Mouse (Mus musculus) midbrain, embryonic 16.5 days (tissue): ENCODE measurements around the gene Pum1. TPM values are rescaled to one million over a fixed set of nuclear protein-coding genes. Genes with fewer than 3 reads are reported as not detected.

Experiments
- ATAC-seq: fragments of 200-750 bp; cut with Nextera tagmentation; 2 replicates; pipeline ENCODE4 v1.8.0; 2017; ENCODE audit warnings: moderate TSS enrichment
- H3K27ac ChIP-seq: fragments of 300-500 bp; sonication (generic); 2 replicates; pipeline ENCODE4 v1.5.1; 2014; ENCODE audit warnings: mild to moderate bottlenecking, low read length, mixed read lengths
- H3K27me3 ChIP-seq: fragments of 300-500 bp; sonication (generic); 2 replicates; pipeline ENCODE4 v1.6.1; 2014; ENCODE audit warnings: low read depth, low read length, mixed read lengths; ENCODE audit not compliant: control insufficient read depth, insufficient read depth
- H3K36me3 ChIP-seq: fragments of 300-500 bp; sonication (generic); 2 replicates; pipeline ENCODE4 v1.6.1; 2014; ENCODE audit warnings: mild to moderate bottlenecking, low read length, moderate library complexity, mixed read lengths; ENCODE audit not compliant: control insufficient read depth, insufficient read depth
- H3K4me1 ChIP-seq: fragments of 300-500 bp; sonication (generic); 2 replicates; pipeline ENCODE4 v1.6.1; 2014; ENCODE audit warnings: mild to moderate bottlenecking, low read length, mixed read lengths; ENCODE audit not compliant: control insufficient read depth, insufficient read depth
- H3K4me2 ChIP-seq: fragments of 300-500 bp; sonication (generic); 2 replicates; pipeline ENCODE4 v1.6.1; 2014; ENCODE audit warnings: mild to moderate bottlenecking, low read length, mixed read lengths
- H3K4me3 ChIP-seq: fragments of 300-500 bp; sonication (generic); 2 replicates; pipeline ENCODE4 v1.5.1; 2014; ENCODE audit warnings: low read depth, mild to moderate bottlenecking, low read length, moderate library complexity, mixed read lengths
- H3K9ac ChIP-seq: fragments of 300-500 bp; sonication (generic); 2 replicates; pipeline ENCODE4 v1.6.1; 2014; ENCODE audit warnings: low read depth, low read length, mixed read lengths
- H3K9me3 ChIP-seq: fragments of 300-500 bp; sonication (generic); replicated peaks from 2 replicates; pipeline ENCODE4 v1.6.1; 2014; ENCODE audit warnings: mild to moderate bottlenecking, low read length, mixed read lengths; ENCODE audit not compliant: control insufficient read depth, poor library complexity, severe bottlenecking
- WGBS: fragments of 180-500 bp; shearing (Covaris S2); extraction: QIAGEN DNeasy Blood & Tissue Kit; methylation state at CpG from one replicate; pipeline ENCODE4 v1.1.7; 2014; 5-methylcytosine and 5-hydroxymethylcytosine counted together
- polyA plus RNA-seq: library from polyadenylated mRNA; unstranded; fragments of >200 nt; fragmentation: Nextera tagmentation; extraction: Ambion mirVana; gene quantifications from 2 replicates; pipeline ENCODE4 v1.2.1, GENCODE M21; 2015

The Pum1 gene
- polyA plus RNA-seq, 1 experiment from 2014 or later = 99.4 TPM

DNA sequence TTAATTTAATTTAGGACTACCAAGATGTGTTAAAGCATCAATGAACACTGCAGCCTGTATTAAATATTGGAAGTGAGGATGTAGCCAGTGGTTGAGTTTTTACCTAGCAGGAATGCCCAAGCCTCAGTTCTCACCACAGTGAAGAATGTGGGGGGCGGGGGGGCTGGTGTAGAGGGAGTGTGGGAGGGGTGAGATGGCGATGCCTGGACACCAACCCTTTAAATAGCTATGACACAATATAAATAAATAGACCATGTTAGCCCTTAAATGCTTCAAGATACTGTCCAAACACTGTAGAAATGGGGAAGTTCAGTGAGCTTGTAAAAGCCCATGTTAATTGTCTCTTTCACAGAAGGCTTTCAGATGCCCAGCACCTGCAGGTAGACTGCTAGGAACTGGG lies 96.8 kb downstream of the Pum1 start:
- Histone ChIP-seq H3K36me3 (peaks cover 17% of the 10 kb centered on the region), H3K4me3 (no peak overlapping the region), H3K4me1 (no peaks in the 10 kb centered on the region; the same call in 1 of the 2 replicates), H3K9me3 (no peaks in the 10 kb centered on the region), H3K4me2 (no peak overlapping the region), H3K27me3 (no peaks in the 10 kb centered on the region), H3K9ac (no peak overlapping the region), H3K27ac (no peak overlapping the region)
- no peak for ATAC-seq
- 96% methylated on average over 2 of the region's 2 CpGs for WGBS

DNA sequence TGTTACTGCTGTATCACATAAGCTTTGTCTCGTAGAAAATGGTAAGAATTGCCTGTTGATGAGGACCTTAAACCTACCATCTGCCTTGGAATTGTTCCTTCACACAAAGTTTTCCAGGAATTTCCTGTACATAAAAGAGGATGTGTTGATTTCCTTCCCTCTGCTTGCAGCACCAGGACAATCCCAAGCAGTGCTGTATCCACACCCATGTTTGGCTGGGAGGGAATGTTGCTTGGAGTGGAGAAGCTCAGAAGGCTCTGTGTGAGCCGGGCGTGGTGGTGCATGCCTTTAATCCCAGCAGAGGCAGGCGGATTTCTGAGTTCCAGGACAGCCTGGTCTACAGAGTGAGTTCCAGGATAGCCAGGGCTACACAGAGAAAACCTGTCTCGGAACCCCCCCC lies 98.7 kb downstream of the Pum1 start:
- Histone ChIP-seq H3K27ac (no peak overlapping the region), H3K27me3 (no peaks in the 10 kb centered on the region), H3K36me3 (peaks cover 20% of the 10 kb centered on the region), H3K9ac (no peak overlapping the region), H3K4me1 (no peaks in the 10 kb centered on the region), H3K9me3 (no peaks in the 10 kb centered on the region), H3K4me2 (no peak overlapping the region), H3K4me3 (no peak overlapping the region)
- WGBS = 83% methylated on average over 5 of the region's 5 CpGs
- no peak for ATAC-seq

DNA sequence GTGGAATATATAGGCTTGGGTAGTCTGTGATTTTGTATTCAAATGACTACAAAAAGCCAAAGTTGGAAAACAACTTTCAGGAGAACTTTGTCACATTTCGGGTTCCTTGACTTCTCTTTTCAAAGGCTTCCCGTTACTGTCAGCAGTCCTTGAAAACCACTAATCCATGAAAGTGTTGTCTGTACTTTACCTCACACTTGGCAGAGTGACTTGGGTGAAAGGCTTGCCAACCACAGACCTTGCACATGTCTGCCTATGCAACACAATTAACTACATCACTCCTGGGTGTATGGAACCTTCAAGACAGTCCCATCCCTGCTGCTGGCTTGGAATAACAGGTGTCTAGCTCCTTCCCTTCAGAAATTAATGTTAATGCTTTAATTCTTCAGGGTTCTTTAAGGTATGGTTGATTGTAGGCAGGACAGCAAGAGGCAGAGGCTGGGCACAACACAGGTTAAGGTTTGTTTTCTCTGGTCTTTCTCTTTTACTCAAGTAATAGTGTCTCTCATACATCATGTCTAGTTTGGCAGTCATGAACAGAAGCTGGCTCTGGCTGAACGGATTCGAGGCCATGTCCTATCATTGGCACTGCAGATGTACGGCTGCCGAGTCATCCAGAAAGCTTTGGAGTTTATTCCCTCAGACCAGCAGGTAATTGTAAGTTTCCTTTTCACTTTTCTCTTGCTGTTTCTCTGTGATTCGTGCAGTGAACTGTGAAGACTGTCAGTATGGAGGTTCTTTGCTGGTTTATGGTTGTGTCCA lies 102.5 kb downstream of the Pum1 start:
- WGBS = 89% methylated on average over 7 of the region's 7 CpGs
- Histone ChIP-seq H3K4me2 (no peak overlapping the region), H3K27ac (no peak overlapping the region), H3K9me3 (no peaks in the 10 kb centered on the region), H3K36me3 (peaks cover 23% of the 10 kb centered on the region), H3K27me3 (no peaks in the 10 kb centered on the region), H3K4me1 (no peaks in the 10 kb centered on the region), H3K4me3 (no peak overlapping the region), H3K9ac (no peak overlapping the region)
- no peak for ATAC-seq

DNA sequence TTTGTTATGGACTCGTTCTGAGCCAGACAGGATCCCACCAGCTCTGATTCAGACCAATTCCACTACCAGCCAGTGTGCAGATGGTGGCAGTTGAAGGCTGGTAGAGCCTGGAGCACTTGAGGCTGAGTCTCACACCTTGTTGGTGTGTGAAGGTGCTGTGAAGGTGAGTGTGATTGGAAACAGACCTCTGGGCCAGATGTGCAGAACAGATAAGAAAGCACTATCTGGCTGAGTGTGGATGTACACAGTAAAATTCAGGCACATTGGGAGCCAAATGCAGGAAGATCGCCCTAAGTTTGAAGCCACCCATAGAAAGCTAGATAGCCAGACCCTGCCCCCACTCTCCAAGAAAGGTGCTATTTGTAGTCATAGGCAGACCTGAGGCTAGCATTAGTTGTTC lies 103.3 kb downstream of the Pum1 start:
- WGBS = 100% methylated on average over 1 of the region's 2 CpGs

DNA sequence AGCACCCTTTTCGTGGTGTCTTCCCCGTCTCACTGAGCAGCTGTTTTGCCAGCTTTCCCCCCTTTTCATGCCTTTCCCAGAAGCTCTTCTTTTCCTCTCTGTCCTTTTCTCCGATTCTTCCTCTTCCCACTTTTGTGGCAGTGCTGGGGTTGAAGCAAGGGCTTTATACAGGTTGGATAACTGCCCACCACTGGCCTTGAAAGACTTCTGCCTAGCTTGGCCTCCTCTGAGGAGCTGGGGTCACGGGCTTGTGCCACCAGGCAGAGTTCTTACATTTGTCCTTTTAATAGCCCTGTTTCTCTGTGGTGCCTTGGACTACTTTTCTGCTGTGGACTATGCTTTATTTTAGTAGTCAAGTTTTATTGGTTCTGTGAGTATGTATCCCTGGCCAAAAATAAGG lies 103.8 kb downstream of the Pum1 start:
- ATAC-seq = no peak
- no peaks in the 10 kb centered on the region for H3K4me1 ChIP-seq
- no peak overlapping the region for H3K9ac ChIP-seq
- peaks cover 23% of the 10 kb centered on the region for H3K36me3 ChIP-seq
- no peaks in the 10 kb centered on the region for H3K9me3 ChIP-seq
- H3K27me3 ChIP-seq = no peaks in the 10 kb centered on the region
- H3K27ac ChIP-seq = no peak overlapping the region
- no peak overlapping the region for H3K4me3 ChIP-seq
- H3K4me2 ChIP-seq = no peak overlapping the region
- WGBS = 86% methylated on average over 4 of the region's 4 CpGs

More for the DNA sequence above, 103.3 kb downstream of the Pum1 start:
- peaks cover 23% of the 10 kb centered on the region for H3K36me3 ChIP-seq
- no peaks in the 10 kb centered on the region for H3K4me1 ChIP-seq
- H3K9ac ChIP-seq = no peak overlapping the region
- no peaks in the 10 kb centered on the region for H3K9me3 ChIP-seq
- H3K27me3 ChIP-seq = no peaks in the 10 kb centered on the region
- no peak overlapping the region for H3K27ac ChIP-seq
- no peak for ATAC-seq
- no peak overlapping the region for H3K4me3 ChIP-seq
- H3K4me2 ChIP-seq = no peak overlapping the region

DNA sequence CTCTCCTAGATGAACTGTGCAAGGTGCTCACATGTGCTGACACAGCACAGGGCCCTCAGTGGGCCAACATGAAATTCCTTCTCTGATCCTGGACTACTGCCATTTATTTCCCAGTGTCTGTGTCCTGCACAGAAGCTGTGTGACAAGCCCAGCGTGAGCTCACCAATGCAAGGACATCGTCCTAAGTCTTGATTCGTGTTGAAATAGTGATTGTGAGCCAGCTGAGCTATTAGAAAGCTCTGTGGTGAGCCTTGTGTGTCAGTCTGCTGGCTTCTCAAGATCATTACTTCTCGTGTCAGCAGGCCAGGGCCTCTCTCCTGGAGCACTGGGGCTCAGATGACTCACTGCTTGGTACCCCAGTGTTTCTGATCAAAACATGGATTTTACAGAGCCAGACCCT lies 110.8 kb downstream of the Pum1 start:
- peaks cover 7% of the 10 kb centered on the region; the same call in 1 of the 2 replicates for H3K36me3 ChIP-seq

DNA sequence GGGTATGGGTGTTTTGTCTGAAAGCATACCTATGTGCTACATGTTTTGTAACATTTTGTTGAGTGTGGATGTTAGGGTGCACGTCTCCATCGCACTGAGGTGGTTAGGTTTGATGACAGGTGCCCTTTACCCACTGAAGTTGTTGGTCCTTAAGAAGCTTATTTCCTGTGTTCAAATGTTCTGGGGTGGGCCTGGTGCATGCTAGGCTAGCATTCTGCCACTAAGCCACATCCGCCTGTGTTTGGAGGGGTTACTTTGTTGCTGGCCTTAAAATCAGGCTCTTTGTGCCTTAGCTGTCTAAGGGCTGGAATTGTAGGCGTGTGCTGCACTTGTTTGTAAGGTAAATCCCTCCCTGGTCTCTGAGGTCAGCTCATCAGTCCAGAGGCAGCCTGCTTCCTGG lies 111.7 kb downstream of the Pum1 start:
- Histone ChIP-seq H3K4me2 (no peak overlapping the region), H3K36me3 (peaks cover 13% of the 10 kb centered on the region; the same call in 1 of the 2 replicates), H3K27me3 (no peaks in the 10 kb centered on the region), H3K9ac (no peak overlapping the region), H3K4me3 (no peak overlapping the region), H3K9me3 (no peaks in the 10 kb centered on the region), H3K27ac (no peak overlapping the region), H3K4me1 (peaks cover 7% of the 10 kb centered on the region; the same call in 1 of the 2 replicates)
- 91% methylated on average over 4 of the region's 4 CpGs for WGBS
- no peak for ATAC-seq

More for the DNA sequence above, 110.8 kb downstream of the Pum1 start:
- 88% methylated on average over 4 of the region's 4 CpGs for WGBS
- no peak for ATAC-seq
- no peak overlapping the region for H3K4me3 ChIP-seq
- H3K4me2 ChIP-seq = no peak overlapping the region
- H3K9ac ChIP-seq = no peak overlapping the region
- H3K4me1 ChIP-seq = peaks cover 7% of the 10 kb centered on the region; the same call in 1 of the 2 replicates
- H3K27me3 ChIP-seq = no peaks in the 10 kb centered on the region
- no peak overlapping the region for H3K27ac ChIP-seq
- H3K9me3 ChIP-seq = no peaks in the 10 kb centered on the region

DNA sequence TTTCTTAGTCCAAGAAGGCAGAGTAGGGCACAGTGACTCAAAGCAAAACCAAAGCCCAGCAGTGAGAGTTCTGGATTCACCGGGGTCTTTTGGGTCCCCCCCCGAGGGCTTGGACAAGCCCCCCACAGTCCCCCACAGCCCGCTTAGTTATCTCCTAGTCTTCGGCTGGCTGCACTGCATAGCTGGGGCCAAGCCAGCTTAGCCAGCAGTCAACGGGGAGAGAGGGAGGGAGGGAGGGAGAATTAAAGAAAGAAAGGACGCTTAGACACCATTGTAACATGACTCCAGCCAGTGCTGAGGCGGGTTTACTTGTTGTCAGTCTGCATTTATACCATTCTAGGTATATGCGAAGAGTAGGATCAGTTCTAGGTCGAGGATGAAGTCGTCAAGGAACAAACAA lies 114.5 kb downstream of the Pum1 start:
- WGBS = 41% methylated on average over 10 of the region's 10 CpGs
- Histone ChIP-seq H3K27me3 (no peaks in the 10 kb centered on the region), H3K4me2 (no peak overlapping the region), H3K9ac (no peak overlapping the region), H3K27ac (no peak overlapping the region; the same call in 1 of the 2 replicates), H3K36me3 (peaks cover 22% of the 10 kb centered on the region), H3K4me3 (no peak overlapping the region), H3K9me3 (no peaks in the 10 kb centered on the region), H3K4me1 (peaks cover 10% of the 10 kb centered on the region; the same call in 1 of the 2 replicates)
- no peak for ATAC-seq

DNA sequence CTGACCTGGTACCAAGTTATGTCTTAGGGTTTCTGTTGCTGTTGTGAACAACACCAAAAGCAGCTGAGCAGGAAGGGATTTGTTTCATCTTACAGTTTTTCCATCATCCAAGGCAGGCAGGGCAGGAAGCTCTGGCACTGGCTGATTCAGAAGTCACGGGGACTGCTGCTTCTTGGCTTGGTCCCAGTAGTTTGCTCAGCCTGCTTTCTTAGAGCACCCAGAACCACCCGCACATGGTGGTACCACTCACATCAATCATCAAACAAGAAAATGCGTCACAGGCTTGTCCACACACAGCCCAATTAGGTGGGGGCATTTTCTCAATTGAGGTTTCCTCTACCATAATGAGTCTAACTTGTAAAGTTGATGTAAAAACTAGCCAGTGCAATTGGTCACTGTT lies 115.9 kb downstream of the Pum1 start:
- Histone ChIP-seq H3K27me3 (no peaks in the 10 kb centered on the region), H3K36me3 (peaks cover 21% of the 10 kb centered on the region), H3K27ac (no peak overlapping the region), H3K4me3 (no peak overlapping the region), H3K4me1 (peaks cover 10% of the 10 kb centered on the region; the same call in 1 of the 2 replicates), H3K9ac (no peak overlapping the region), H3K9me3 (no peaks in the 10 kb centered on the region), H3K4me2 (no peak overlapping the region)
- ATAC-seq = no peak
- WGBS = 84% methylated on average over 3 of the region's 3 CpGs
